Mouse (Mus musculus) Patski (cell line): Measurements from ENCODE around the gene Ndufa11. TPM values are rescaled to one million over a fixed set of nuclear protein-coding genes. Genes with fewer than 3 reads are reported as not detected.

Experiments
- ATAC-seq: fragments of 100-300 bp; one replicate; pipeline ENCODE4 v1.8.0; 2021
- CTCF ChIA-PET: fragments of 350-600 bp; sonication (Branson Sonifier 250); formaldehyde crosslinking; loops from one replicate; lab custom pipeline; 2022; ENCODE audit warnings: inconsistent platforms; lab: Charles Lee
- POLR2A ChIA-PET: fragments of 350-600 bp; sonication (Branson Sonifier 250); formaldehyde crosslinking; loops from one replicate; lab custom pipeline; 2022; ENCODE audit warnings: antibody characterized with exemption, inconsistent platforms; lab: Charles Lee
- DNase-seq: peaks from one replicate; pipeline ENCODE4 v3.0.0-alpha.2; 2011; ENCODE audit warnings: low read depth, low spot score
- H3K27me3 ChIP-seq: fragments of 371-371 bp; one replicate; pipeline ENCODE4 v1.5.1; 2021
- CTCF ChIP-seq: fragments of 100-300 bp; IDR thresholded peaks from one replicate; pipeline ENCODE4 v1.5.1; 2021
- in situ Hi-C: fragments of 300-500 bp; cut with MboI; formaldehyde crosslinking; loops from 3 replicates; pipeline ENCODE4 v1.11.1; 2018; ENCODE audit warnings: low pct_unique_long_range_greater_than_20kb, mixed read lengths
- polyA plus RNA-seq: library from polyadenylated mRNA; unstranded; gene quantifications from one replicate; pipeline ENCODE4 v1.2.3, GENCODE M21; 2021

Gene Ndufa11
- polyA plus RNA-seq, 1 experiment from 2014 or later = 272 TPM

GRCm38 (mm10) chr17:56686801-56687200, 30.8 kb upstream of the Ndufa11 start:
- no peak for ATAC-seq
- in situ Hi-C loops = no loop called here
- H3K27me3 ChIP-seq = no peaks in the 10 kb centered on the region
- no peak for DNase-seq
- POLR2A ChIA-PET = interaction anchor here (0.6 to 1.7 kb wide), 2 partner anchors 12 to 774 kb away, joined by 3 to 5 read pairs; no protein-coding TSS in a partner anchor
- CTCF ChIA-PET = no interaction called here
- TF ChIP-seq CTCF = no peak

GRCm38 (mm10) chr17:56688045-56688444, 29.5 kb upstream of the Ndufa11 start:
- CTCF ChIA-PET = no interaction called here
- no peak for ATAC-seq
- in situ Hi-C loops = no loop called here

GRCm38 (mm10) chr17:56688689-56689088, 28.9 kb upstream of the Ndufa11 start:
- TF ChIP-seq CTCF = no peak
- POLR2A ChIA-PET = no interaction called here
- DNase-seq (no peak), ATAC-seq (no peak)
- in situ Hi-C loops = no loop called here
- H3K27me3 ChIP-seq = no peaks in the 10 kb centered on the region
- CTCF ChIA-PET = no interaction called here

More at GRCm38 (mm10) chr17:56688045-56688444, 29.5 kb upstream of the Ndufa11 start:
- DNase-seq = no peak
- POLR2A ChIA-PET = interaction anchor here (1.7 kb wide), 1 partner anchor 11 kb away, joined by 5 read pairs; no protein-coding TSS in a partner anchor
- no peak for TF ChIP-seq CTCF
- H3K27me3 ChIP-seq = no peaks in the 10 kb centered on the region

GRCm38 (mm10) chr17:56693395-56693794, 24.2 kb upstream of the Ndufa11 start:
- CTCF ChIA-PET = interaction anchor here (0.9 to 1.0 kb wide), 2 partner anchors 14 kb away, joined by 3 read pairs; no protein-coding TSS in a partner anchor
- POLR2A ChIA-PET = interaction anchor here (0.7 kb wide), 1 partner anchor 11 kb away, joined by 4 read pairs; no protein-coding TSS in a partner anchor
- no peak for ATAC-seq
- in situ Hi-C loops = no loop called here
- TF ChIP-seq CTCF = no peak
- no peak for DNase-seq
- no peaks in the 10 kb centered on the region for H3K27me3 ChIP-seq

GRCm38 (mm10) chr17:56693851-56694310, 23.7 kb upstream of the Ndufa11 start:
- no peaks in the 10 kb centered on the region for H3K27me3 ChIP-seq
- in situ Hi-C loops = no loop called here
- DNase-seq (peak; percentile 33), ATAC-seq (peak; percentile 46)
- ChIA-PET CTCF (interaction anchor here (0.7 to 1.0 kb wide), 3 partner anchors 13 to 18 kb away, joined by 3 read pairs; no protein-coding TSS in a partner anchor), POLR2A (interaction anchor here (0.7 kb wide), 1 partner anchor 11 kb away, joined by 4 read pairs; no protein-coding TSS in a partner anchor)
- no peak for TF ChIP-seq CTCF

GRCm38 (mm10) chr17:56700451-56700850, 17.1 kb upstream of the Ndufa11 start:
- DNase-seq (no peak), ATAC-seq (no peak)
- ChIA-PET POLR2A (interaction anchor here (1.3 kb wide), 1 partner anchor 9 kb away, joined by 3 read pairs; no protein-coding TSS in a partner anchor), CTCF (no interaction called here)
- TF ChIP-seq CTCF = no peak
- H3K27me3 ChIP-seq = no peaks in the 10 kb centered on the region
- in situ Hi-C loops = no loop called here

- in situ Hi-C loops = no loop called here
- POLR2A ChIA-PET = no interaction called here
- CTCF ChIA-PET = interaction anchor here (2.5 kb wide), 1 partner anchor 12 kb away, joined by 8 read pairs; no protein-coding TSS in a partner anchor
- H3K27me3 ChIP-seq = no peaks in the 10 kb centered on the region
- TF ChIP-seq CTCF = no peak
- DNase-seq (no peak), ATAC-seq (no peak)
These were observed 14.5 kb upstream of the Ndufa11 start for GRCm38 (mm10) chr17:56703038-56703437.

GRCm38 (mm10) chr17:56706515-56706914, 11.1 kb upstream of the Ndufa11 start:
- in situ Hi-C loops = no loop called here
- no peak for ATAC-seq
- no peaks in the 10 kb centered on the region for H3K27me3 ChIP-seq
- ChIA-PET CTCF (interaction anchor here (0.7 to 1.8 kb wide), 4 partner anchors 8 to 26 kb away, joined by 3 to 5 read pairs (median 3); no protein-coding TSS in a partner anchor), POLR2A (interaction anchor here (1.0 kb wide), 1 partner anchor 9 kb away, joined by 3 read pairs; no protein-coding TSS in a partner anchor)
- DNase-seq = no peak
- TF ChIP-seq CTCF = no peak

- in situ Hi-C loops = no loop called here
- ChIA-PET CTCF (interaction anchor here (1.0 kb wide), 1 partner anchor 49 kb away, joined by 3 read pairs; the partner anchor contains the start of gene Nrtn), POLR2A (interaction anchor here (2.2 kb wide), 1 partner anchor 11 kb away, joined by 6 read pairs; no protein-coding TSS in a partner anchor)
- DNase-seq = no peak
- no peak for ATAC-seq
- H3K27me3 ChIP-seq = no peaks in the 10 kb centered on the region
- TF ChIP-seq CTCF = no peak
These were observed 8.9 kb upstream of the Ndufa11 start for GRCm38 (mm10) chr17:56708692-56709091.

- DNase-seq (no peak), ATAC-seq (no peak)
- POLR2A ChIA-PET = interaction anchor here (2.2 kb wide), 1 partner anchor 12 kb away, joined by 6 read pairs; no protein-coding TSS in a partner anchor
- no peak for TF ChIP-seq CTCF
- CTCF ChIA-PET = no interaction called here
- no peaks in the 10 kb centered on the region for H3K27me3 ChIP-seq
- in situ Hi-C loops = no loop called here
These were observed 7.9 kb upstream of the Ndufa11 start for GRCm38 (mm10) chr17:56709708-56710107.

- in situ Hi-C loops = loop anchor here (5.0 kb wide), 1 partner anchor 42 kb away; the partner anchor contains the start of gene Nrtn
- CTCF ChIA-PET = interaction anchor here (1.4 to 3.0 kb wide), 2 partner anchors 11 to 23 kb away, joined by 3 to 8 read pairs; no protein-coding TSS in a partner anchor
- POLR2A ChIA-PET = interaction anchor here (0.7 to 1.2 kb wide), 2 partner anchors 9 to 11 kb away, joined by 3 to 4 read pairs; no protein-coding TSS in a partner anchor
These were observed 2.2 kb upstream of the Ndufa11 start for GRCm38 (mm10) chr17:56715360-56715759.

More at GRCm38 (mm10) chr17:56715360-56715759, 2.2 kb upstream of the Ndufa11 start:
- ATAC-seq (no peak), DNase-seq (no peak)
- TF ChIP-seq CTCF = no peak
- no peaks in the 10 kb centered on the region for H3K27me3 ChIP-seq
